Mouse (Mus musculus) cerebellum, postnatal 10 days (tissue): ENCODE measurements around the gene Atp2c1.

ENCODE experiments used
- DNase-seq, 2 experiments: peaks; one replicate each; pipeline ENCODE4 v3.0.0; 2021; ENCODE audit warnings: mixed read lengths in 2 of 2

Gene Atp2c1

GRCm38 (mm10) chr9:105527219-105527618 is at the start of gene Atp2c1:
TSS of gene Atp2c1 (minus strand) at chr9:105527319.
- no peak for DNase-seq

- DNase-seq = peak; percentile 52 to 62
Observed at GRCm38 (mm10) chr9:105557452-105557851, 30.3 kb upstream of the Atp2c1 start.

GRCm38 (mm10) chr9:105556141-105556735 is 29.1 kb upstream of the Atp2c1 start:
- peak; percentile 59 to 66 for DNase-seq

GRCm38 (mm10) chr9:105554439-105554807 is 27.3 kb upstream of the Atp2c1 start:
- no peak for DNase-seq

GRCm38 (mm10) chr9:105553629-105554438 is 26.7 kb upstream of the Atp2c1 start:
- DNase-seq = no peak

GRCm38 (mm10) chr9:105551407-105551806 is 24.3 kb upstream of the Atp2c1 start:
- DNase-seq = no peak

GRCm38 (mm10) chr9:105549096-105549495 is 22.0 kb upstream of the Atp2c1 start:
- peak in 1 of 2 experiments; percentile 19 for DNase-seq

- DNase-seq = no peak
Observed at GRCm38 (mm10) chr9:105544013-105544750, 17.1 kb upstream of the Atp2c1 start.

- DNase-seq = no peak
Observed at GRCm38 (mm10) chr9:105537473-105537872, 10.4 kb upstream of the Atp2c1 start.

GRCm38 (mm10) chr9:105536877-105537276 is 9.8 kb upstream of the Atp2c1 start:
- no peak for DNase-seq

- DNase-seq = no peak
Observed at GRCm38 (mm10) chr9:105525355-105525754, 1.8 kb downstream of the Atp2c1 start.

- DNase-seq = peak; percentile 75 to 78
Observed at GRCm38 (mm10) chr9:105523038-105523437, 4.1 kb downstream of the Atp2c1 start.

- DNase-seq = no peak
Observed at GRCm38 (mm10) chr9:105522063-105522462, 5.1 kb downstream of the Atp2c1 start.

- no peak for DNase-seq
Observed at GRCm38 (mm10) chr9:105520776-105521552, 6.2 kb downstream of the Atp2c1 start.

- DNase-seq = peak; percentile 40 to 48
Observed at GRCm38 (mm10) chr9:105519278-105519883, 7.7 kb downstream of the Atp2c1 start.

GRCm38 (mm10) chr9:105503690-105504089 is 23.4 kb downstream of the Atp2c1 start:
- no peak for DNase-seq

GRCm38 (mm10) chr9:105502389-105502788 is 24.7 kb downstream of the Atp2c1 start:
- DNase-seq = peak in 1 of 2 experiments; percentile 18

- DNase-seq = peak; percentile 85 to 90
Observed at GRCm38 (mm10) chr9:105495316-105496174, 31.6 kb downstream of the Atp2c1 start.

GRCm38 (mm10) chr9:105494553-105495315 is 32.4 kb downstream of the Atp2c1 start:
- peak; percentile 98 to 99 for DNase-seq

GRCm38 (mm10) chr9:105492744-105493143 is 34.4 kb downstream of the Atp2c1 start:
- DNase-seq = no peak
